Mouse (Mus musculus) lung, postnatal 0 days (tissue): Measurements from ENCODE around the gene Lrch3. TPM values are rescaled to one million over a fixed set of nuclear protein-coding genes. Genes with fewer than 3 reads are reported as not detected.

ENCODE experiments used
- ATAC-seq: fragments of 200-750 bp; cut with Nextera tagmentation; 2 replicates; pipeline ENCODE4 v1.8.0; 2017; ENCODE audit warnings: moderate library complexity
- DNase-seq: peaks from one replicate; pipeline ENCODE4 v3.0.0-alpha.2; 2016; ENCODE audit warnings: low spot score
- H3K27ac ChIP-seq: fragments of 300-500 bp; sonication (generic); 2 replicates; pipeline ENCODE4 v1.5.1; 2014; ENCODE audit warnings: antibody characterized with exemption, mild to moderate bottlenecking, low read length, mixed read lengths
- H3K27me3 ChIP-seq: fragments of 300-500 bp; sonication (generic); replicated peaks from 2 replicates; pipeline ENCODE4 v1.6.1; 2014; ENCODE audit warnings: low read length, mixed read lengths; ENCODE audit not compliant: insufficient read depth
- H3K36me3 ChIP-seq: fragments of 300-500 bp; sonication (generic); 2 replicates; pipeline ENCODE4 v1.6.1; 2014; ENCODE audit warnings: low read length, mixed read lengths; ENCODE audit not compliant: insufficient read depth
- H3K4me1 ChIP-seq: fragments of 300-500 bp; sonication (generic); 2 replicates; pipeline ENCODE4 v1.6.1; 2014; ENCODE audit warnings: antibody characterized with exemption, low read depth, low read length, mixed read lengths; ENCODE audit not compliant: insufficient read depth
- H3K4me2 ChIP-seq: fragments of 300-500 bp; sonication (generic); replicated peaks from 2 replicates; pipeline ENCODE4 v1.6.1; 2014; ENCODE audit warnings: low read depth, mild to moderate bottlenecking, low read length, moderate library complexity, mixed read lengths
- H3K4me3 ChIP-seq: fragments of 300-500 bp; sonication (generic); 2 replicates; pipeline ENCODE4 v1.5.1; 2014; ENCODE audit warnings: low read depth, low read length
- H3K9ac ChIP-seq: fragments of 300-500 bp; sonication (generic); replicated peaks from 2 replicates; pipeline ENCODE4 v1.6.1; 2014; ENCODE audit warnings: low read depth, mild to moderate bottlenecking
- H3K9me3 ChIP-seq: fragments of 300-500 bp; sonication (generic); 2 replicates; pipeline ENCODE4 v1.6.1; 2016; ENCODE audit warnings: low read length, mixed read lengths
- CTCF ChIP-seq: IDR thresholded peaks from 2 replicates; pipeline ENCODE4 v1.5.1; 2016; ENCODE audit warnings: antibody characterized with exemption, mild to moderate bottlenecking
- EP300 ChIP-seq: IDR thresholded peaks from 2 replicates; pipeline ENCODE4 v1.6.1; 2016; ENCODE audit warnings: antibody characterized with exemption, mild to moderate bottlenecking, control low read depth
- WGBS: fragments of 180-500 bp; shearing (Covaris S2); extraction: QIAGEN DNeasy Blood & Tissue Kit; methylation state at CpG from one replicate; pipeline ENCODE4 v1.1.7; 2014; 5-methylcytosine and 5-hydroxymethylcytosine counted together
- polyA plus RNA-seq: library from polyadenylated mRNA; unstranded; fragments of >200 nt; fragmentation: Nextera tagmentation; extraction: Ambion mirVana; gene quantifications from 2 replicates; pipeline ENCODE4 v1.2.1, GENCODE M21; 2015

Lrch3 gene
- polyA plus RNA-seq, 1 experiment from 2014 or later: 15.7 TPM

GRCm38 (mm10) chr16:32875847-32876246 lies 38.1 kb upstream of the Lrch3 start:
- Histone ChIP-seq H3K4me1 (no peaks in the 10 kb centered on the region; the same call in 1 of the 2 replicates), H3K27ac (no peak overlapping the region), H3K9ac (no peak overlapping the region), H3K36me3 (no peaks in the 10 kb centered on the region), H3K27me3 (no peaks in the 10 kb centered on the region), H3K9me3 (no peaks in the 10 kb centered on the region), H3K4me2 (no peak overlapping the region), H3K4me3 (no peak overlapping the region)
- TF ChIP-seq CTCF (no peak), EP300 (no peak)
- ATAC-seq (no peak), DNase-seq (no peak)
- WGBS: 94% methylated on average over 3 of the region's 3 CpGs

GRCm38 (mm10) chr16:32876831-32877230 lies 37.1 kb upstream of the Lrch3 start:
- no peaks in the 10 kb centered on the region for H3K9me3 ChIP-seq
- H3K9ac ChIP-seq: peak overlapping the region; percentile 80; the same call in 1 of the 2 replicates
- H3K4me3 ChIP-seq: peak overlapping the region; percentile 84
- no peak for TF ChIP-seq EP300
- no peak for TF ChIP-seq CTCF
- H3K36me3 ChIP-seq: no peaks in the 10 kb centered on the region
- H3K4me2 ChIP-seq: peak overlapping the region; percentile 96
- DNase-seq (peak; percentile 38), ATAC-seq (no peak)
- peak overlapping the region; percentile 88 for H3K27ac ChIP-seq
- no peaks in the 10 kb centered on the region for H3K27me3 ChIP-seq
- peaks cover 3% of the 10 kb centered on the region; the same call in 1 of the 2 replicates for H3K4me1 ChIP-seq
- WGBS: 12% methylated on average over 9 of the region's 9 CpGs

DNA sequence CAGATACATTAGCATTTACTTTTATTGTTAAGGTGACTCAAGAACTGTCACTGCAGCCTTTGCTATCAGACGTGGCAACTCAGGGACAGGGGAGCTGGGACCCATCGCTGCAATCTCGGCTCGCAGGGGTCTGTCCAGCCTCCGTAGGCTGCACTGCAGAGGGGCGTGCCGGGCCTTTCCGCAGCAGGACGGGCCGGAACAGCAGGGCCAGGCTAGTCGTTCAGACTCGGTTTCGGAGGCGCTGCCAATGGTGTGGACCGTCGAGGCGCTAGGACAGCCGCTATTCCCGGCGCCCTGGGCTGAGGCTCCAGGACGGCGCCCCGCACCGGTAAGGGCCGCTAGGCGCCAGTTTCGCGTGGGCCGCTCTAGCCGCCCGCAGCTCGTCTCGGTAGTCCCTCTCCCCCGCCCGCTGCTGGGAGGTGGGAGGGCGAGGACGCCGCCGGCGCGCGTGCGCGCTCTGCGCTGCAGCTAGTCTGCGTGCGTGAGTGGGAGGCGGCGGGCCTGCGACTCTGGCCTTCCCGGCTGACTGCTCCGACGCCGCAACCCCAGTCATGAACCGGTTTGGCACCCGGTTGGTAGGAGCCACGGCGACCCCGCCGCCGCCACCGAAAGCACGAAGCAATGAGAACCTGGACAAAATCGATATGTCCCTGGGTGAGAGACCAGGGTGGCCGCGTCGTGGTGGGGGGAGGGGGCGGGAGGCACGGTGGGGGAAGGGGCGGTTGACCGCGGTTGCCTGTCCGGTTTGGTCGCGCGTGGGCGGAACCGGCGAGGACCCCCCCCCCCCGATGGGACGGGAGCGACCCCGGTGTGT lies 36.4 kb upstream of the Lrch3 start, which contains the start of the genes Fyttd1 and Rubcn:
Fyttd1 (plus strand) TSS at position 158 of the 814 bp plus-strand sequence.
Rubcn (minus strand) TSS at position 424 of the 814 bp plus-strand sequence.
- no peaks in the 10 kb centered on the region for H3K27me3 ChIP-seq
- ATAC-seq (peak; percentile 99), DNase-seq (peak; percentile 97)
- H3K36me3 ChIP-seq: no peaks in the 10 kb centered on the region
- peak within 1 kb of the TSS; percentile 96 for H3K4me2 ChIP-seq
- peak within 1 kb of the TSS; percentile 80 for H3K9ac ChIP-seq
- peak; percentile 72 for TF ChIP-seq CTCF
- TF ChIP-seq EP300: no peak
- H3K4me3 ChIP-seq: peak within 1 kb of the TSS; percentile 84
- H3K27ac ChIP-seq: peak within 1 kb of the TSS; percentile 88
- under 1% methylated on average over 66 of the region's 83 CpGs for WGBS
- no peaks in the 10 kb centered on the region for H3K9me3 ChIP-seq
- H3K4me1 ChIP-seq: peaks cover 5% of the 10 kb centered on the region; the same call in 1 of the 2 replicates

DNA sequence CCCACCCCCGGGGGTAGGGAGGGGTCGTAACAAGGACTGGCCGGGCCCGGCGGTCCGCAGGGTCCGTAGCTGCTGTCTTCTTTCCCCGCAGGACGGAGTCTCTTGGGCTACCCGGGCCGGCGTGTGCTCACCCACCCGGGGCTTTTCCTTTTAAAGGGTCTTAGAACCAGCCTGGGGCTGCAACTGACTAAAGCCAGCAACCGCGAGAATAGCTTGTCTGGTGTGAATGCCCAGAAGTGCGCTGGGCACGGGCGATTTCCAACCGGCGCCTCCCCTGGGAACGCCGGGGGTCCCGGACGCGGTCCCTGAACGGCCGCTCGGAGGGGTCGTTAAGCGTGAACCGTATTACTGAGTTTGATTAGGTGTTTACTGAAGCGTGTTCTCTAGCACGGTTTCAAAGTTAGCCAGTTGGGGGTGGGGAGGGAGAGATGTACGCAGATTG lies 35.7 kb upstream of the Lrch3 start:
- under 1% methylated on average over 34 of the region's 34 CpGs for WGBS
- TF ChIP-seq CTCF: no peak
- TF ChIP-seq EP300: no peak
- Histone ChIP-seq H3K9ac (peak overlapping the region; percentile 80), H3K4me3 (peak overlapping the region; percentile 84), H3K27ac (peak overlapping the region; percentile 88), H3K4me2 (peak overlapping the region; percentile 96), H3K36me3 (no peaks in the 10 kb centered on the region), H3K27me3 (no peaks in the 10 kb centered on the region), H3K4me1 (peaks cover 5% of the 10 kb centered on the region; the same call in 1 of the 2 replicates), H3K9me3 (no peaks in the 10 kb centered on the region)
- peak; percentile 29 for DNase-seq
- peak; percentile 14 for ATAC-seq

DNA sequence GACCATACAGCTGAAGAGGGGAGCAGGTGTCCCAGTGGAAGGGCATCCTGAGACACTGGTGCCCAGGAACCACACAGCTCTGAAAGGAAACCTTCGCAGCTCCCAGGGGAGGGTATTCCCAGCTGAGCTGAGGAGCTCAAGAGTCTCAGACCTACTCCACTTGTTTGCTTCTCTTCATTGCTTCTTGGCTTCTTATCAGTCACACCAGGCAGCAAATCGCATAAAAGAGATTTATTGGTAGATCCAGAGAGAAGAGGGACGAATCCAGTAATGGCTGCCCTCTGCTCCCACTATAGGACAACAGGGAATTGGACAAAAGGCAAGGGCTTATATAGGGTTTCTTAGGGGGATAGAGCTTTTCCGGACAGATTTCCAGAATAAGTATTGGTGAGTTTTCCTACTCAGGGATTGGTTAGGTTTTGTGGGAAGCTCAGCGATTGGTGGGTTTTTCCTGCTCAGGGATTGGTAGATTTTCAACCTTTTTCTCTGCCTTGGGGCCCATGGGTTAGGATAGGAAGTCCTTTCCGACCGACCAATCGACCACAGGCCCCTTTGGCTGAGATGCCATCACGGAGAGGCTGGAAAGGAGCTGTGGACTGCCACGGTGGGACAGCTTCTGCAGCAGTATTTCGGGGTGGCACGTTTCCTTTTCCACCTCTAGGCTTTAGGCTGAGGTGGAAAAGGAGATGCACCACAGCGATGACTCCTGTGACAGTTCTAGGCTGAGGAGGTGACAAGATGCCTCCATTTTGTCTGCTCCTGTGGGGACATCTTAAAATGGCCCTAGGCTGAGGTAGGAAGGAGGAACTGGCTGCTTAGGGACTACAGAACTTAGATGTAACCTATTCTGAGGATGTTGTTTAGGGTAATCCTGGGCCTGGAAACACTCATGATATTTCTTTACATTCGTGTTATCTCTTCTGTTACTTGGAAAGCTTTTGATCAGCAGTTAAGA lies 34.7 kb upstream of the Lrch3 start:
- DNase-seq (no peak), ATAC-seq (no peak)
- no peak for TF ChIP-seq CTCF
- TF ChIP-seq EP300: no peak
- peaks cover 5% of the 10 kb centered on the region; the same call in 1 of the 2 replicates for H3K4me1 ChIP-seq
- peak overlapping the region; percentile 32; the same call in 1 of the 2 replicates for H3K27ac ChIP-seq
- H3K4me3 ChIP-seq: peak overlapping the region; percentile 10; the same call in 1 of the 2 replicates
- no peaks in the 10 kb centered on the region for H3K9me3 ChIP-seq
- 73% methylated on average over 14 of the region's 14 CpGs for WGBS
- H3K4me2 ChIP-seq: peak overlapping the region; percentile 96
- H3K9ac ChIP-seq: peak overlapping the region; percentile 80
- H3K36me3 ChIP-seq: no peaks in the 10 kb centered on the region
- H3K27me3 ChIP-seq: no peaks in the 10 kb centered on the region

DNA sequence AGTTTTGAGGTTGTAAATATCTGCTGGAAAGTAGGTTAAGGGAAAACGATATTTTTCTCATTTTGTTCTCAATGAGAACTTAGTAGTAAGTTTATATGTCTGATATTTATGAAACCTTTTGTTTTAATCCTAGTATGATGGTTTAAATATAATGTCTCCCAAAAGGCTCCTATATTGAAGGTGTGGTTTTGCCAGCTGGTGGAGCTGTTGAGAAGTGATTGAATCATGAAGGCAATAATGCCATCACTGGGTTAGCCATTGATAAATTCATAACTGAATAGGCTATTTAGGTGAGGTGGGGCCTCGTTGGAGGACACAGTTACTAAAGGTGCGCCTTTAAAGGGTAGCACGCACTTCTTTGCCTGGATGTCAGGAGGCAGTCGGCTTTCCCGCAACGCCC lies 32.4 kb upstream of the Lrch3 start:
- Histone ChIP-seq H3K27ac (no peak overlapping the region), H3K27me3 (no peaks in the 10 kb centered on the region), H3K9ac (no peak overlapping the region), H3K4me3 (no peak overlapping the region), H3K36me3 (no peaks in the 10 kb centered on the region), H3K9me3 (no peaks in the 10 kb centered on the region), H3K4me2 (no peak overlapping the region), H3K4me1 (peaks cover 5% of the 10 kb centered on the region; the same call in 1 of the 2 replicates)
- TF ChIP-seq CTCF (peak; percentile 18; the same call in 1 of the 2 replicates), EP300 (no peak)
- 88% methylated on average over 7 of the region's 7 CpGs for WGBS
- ATAC-seq (no peak), DNase-seq (no peak)
